Mouse (Mus musculus): ENCODE results near the gene Unc119. TPM values are rescaled to one million over a fixed set of nuclear protein-coding genes. Genes with fewer than 3 reads are reported as not detected.

Gene Unc119
- total RNA-seq, 1 experiment = 24.5 TPM

- in situ Hi-C loops (cut with MboI; ENCODE audit: low sequenced_read_pairs in 2 of 2, unreplicated experiment in 2 of 2) = no loop called here
- H3K9me3 ChIP-seq (ENCODE audit: control insufficient read depth, insufficient read depth, low read depth, low read length) = no peaks in the 10 kb centered on the region
- DNase-seq (ENCODE audit: low read depth, low spot score) = no peak
- no peak overlapping the region for H3K27ac ChIP-seq (ENCODE audit: insufficient read depth, low read depth, low read length, poor library complexity, severe bottlenecking)
- H3K36me3 ChIP-seq (ENCODE audit: control insufficient read depth, insufficient read depth, low read length, poor library complexity, severe bottlenecking) = peaks cover 10% of the 10 kb centered on the region; the same call in 1 of the 2 replicates
- no peak overlapping the region for H3K4me3 ChIP-seq (ENCODE audit: insufficient read depth in 1 of 2, low read depth in 1 of 2, low read length in 2 of 2, poor library complexity in 1 of 2, severe bottlenecking in 1 of 2)
- no peak overlapping the region for H3K9ac ChIP-seq (ENCODE audit: insufficient read depth, low read depth, low read length, poor library complexity, severe bottlenecking)
- TF ChIP-seq ZNF384 (IDR thresholded peaks at IDR 0.05; ENCODE audit: low read depth, low read length) (no peak), ZC3H11A (IDR thresholded peaks at IDR 0.05; ENCODE audit: borderline replicate concordance, low read depth, low read length) (no peak), CHD2 (IDR thresholded peaks at IDR 0.05; ENCODE audit: low read depth, low read length) (no peak), HCFC1 (IDR thresholded peaks at IDR 0.05; ENCODE audit: borderline replicate concordance, insufficient read depth, low read length) (no peak), MAFK (IDR thresholded peaks at IDR 0.05; ENCODE audit: insufficient read depth, low read depth, low read length) (no peak)
- peaks cover 2 to 25% of the 10 kb centered on the region in 2 experiments; a peak in 3 of 4 replicates for H3K4me1 ChIP-seq (ENCODE audit: control insufficient read depth in 2 of 2, insufficient read depth in 2 of 2, low read length in 2 of 2, poor library complexity in 1 of 2)
Observed at GRCm38 (mm10) chr11:78344890-78345715, 1.8 kb downstream of the Unc119 start.

- Histone ChIP-seq H3K27ac (ENCODE audit: insufficient read depth, low read depth, low read length, poor library complexity, severe bottlenecking) (no peak overlapping the region), H3K36me3 (ENCODE audit: control insufficient read depth, insufficient read depth, low read length, poor library complexity, severe bottlenecking) (peaks cover 9% of the 10 kb centered on the region; the same call in 1 of the 2 replicates), H3K4me1 (ENCODE audit: control insufficient read depth in 2 of 2, insufficient read depth in 2 of 2, low read length in 2 of 2, poor library complexity in 1 of 2) (peaks cover 2 to 25% of the 10 kb centered on the region in 2 experiments; a peak in 3 of 4 replicates), H3K4me3 (ENCODE audit: insufficient read depth in 1 of 2, low read depth in 1 of 2, low read length in 2 of 2, poor library complexity in 1 of 2, severe bottlenecking in 1 of 2) (no peak overlapping the region), H3K9me3 (ENCODE audit: control insufficient read depth, insufficient read depth, low read depth, low read length) (no peaks in the 10 kb centered on the region), H3K9ac (ENCODE audit: insufficient read depth, low read depth, low read length, poor library complexity, severe bottlenecking) (no peak overlapping the region)
- in situ Hi-C loops (cut with MboI; ENCODE audit: low sequenced_read_pairs in 2 of 2, unreplicated experiment in 2 of 2) = no loop called here
- TF ChIP-seq ZNF384 (IDR thresholded peaks at IDR 0.05; ENCODE audit: low read depth, low read length) (no peak), ZC3H11A (IDR thresholded peaks at IDR 0.05; ENCODE audit: borderline replicate concordance, low read depth, low read length) (no peak), CHD2 (IDR thresholded peaks at IDR 0.05; ENCODE audit: low read depth, low read length) (no peak), MAFK (IDR thresholded peaks at IDR 0.05; ENCODE audit: insufficient read depth, low read depth, low read length) (no peak), HCFC1 (IDR thresholded peaks at IDR 0.05; ENCODE audit: borderline replicate concordance, insufficient read depth, low read length) (no peak)
- DNase-seq (ENCODE audit: low read depth, low spot score) = no peak
Observed at GRCm38 (mm10) chr11:78345801-78346200, 2.5 kb downstream of the Unc119 start.

- no peak overlapping the region for H3K9ac ChIP-seq (ENCODE audit: insufficient read depth, low read depth, low read length, poor library complexity, severe bottlenecking)
- H3K27ac ChIP-seq (ENCODE audit: insufficient read depth, low read depth, low read length, poor library complexity, severe bottlenecking) = no peak overlapping the region
- DNase-seq (ENCODE audit: low read depth, low spot score) = no peak
- no peaks in the 10 kb centered on the region for H3K9me3 ChIP-seq (ENCODE audit: control insufficient read depth, insufficient read depth, low read depth, low read length)
- H3K4me3 ChIP-seq (ENCODE audit: insufficient read depth in 1 of 2, low read depth in 1 of 2, low read length in 2 of 2, poor library complexity in 1 of 2, severe bottlenecking in 1 of 2) = no peak overlapping the region
- in situ Hi-C loops (cut with MboI; ENCODE audit: low sequenced_read_pairs in 2 of 2, unreplicated experiment in 2 of 2) = no loop called here
- H3K4me1 ChIP-seq (ENCODE audit: control insufficient read depth in 2 of 2, insufficient read depth in 2 of 2, low read length in 2 of 2, poor library complexity in 1 of 2) = peaks cover 2 to 23% of the 10 kb centered on the region in 2 experiments; a peak in 3 of 4 replicates
- peaks cover 5% of the 10 kb centered on the region; the same call in 1 of the 2 replicates for H3K36me3 ChIP-seq (ENCODE audit: control insufficient read depth, insufficient read depth, low read length, poor library complexity, severe bottlenecking)
- TF ChIP-seq ZC3H11A (IDR thresholded peaks at IDR 0.05; ENCODE audit: borderline replicate concordance, low read depth, low read length) (no peak), HCFC1 (IDR thresholded peaks at IDR 0.05; ENCODE audit: borderline replicate concordance, insufficient read depth, low read length) (no peak), MAFK (IDR thresholded peaks at IDR 0.05; ENCODE audit: insufficient read depth, low read depth, low read length) (no peak), ZNF384 (IDR thresholded peaks at IDR 0.05; ENCODE audit: low read depth, low read length) (no peak), CHD2 (IDR thresholded peaks at IDR 0.05; ENCODE audit: low read depth, low read length) (no peak)
Observed at GRCm38 (mm10) chr11:78346326-78347069, 3.2 kb downstream of the Unc119 start.

GRCm38 (mm10) chr11:78347070-78347754 is 3.9 kb downstream of the Unc119 start:
- no peak for TF ChIP-seq CHD2 (IDR thresholded peaks at IDR 0.05; ENCODE audit: low read depth, low read length)
- TF ChIP-seq ZNF384 (IDR thresholded peaks at IDR 0.05; ENCODE audit: low read depth, low read length) = no peak
- no peak for TF ChIP-seq HCFC1 (IDR thresholded peaks at IDR 0.05; ENCODE audit: borderline replicate concordance, insufficient read depth, low read length)
- no peak for TF ChIP-seq MAFK (IDR thresholded peaks at IDR 0.05; ENCODE audit: insufficient read depth, low read depth, low read length)
- TF ChIP-seq ZC3H11A (IDR thresholded peaks at IDR 0.05; ENCODE audit: borderline replicate concordance, low read depth, low read length) = 0 out of 2 replicates have a peak, but pooled peaks have one; percentile 13
- no peak overlapping the region for H3K27ac ChIP-seq (ENCODE audit: insufficient read depth, low read depth, low read length, poor library complexity, severe bottlenecking)

More at GRCm38 (mm10) chr11:78347070-78347754, 3.9 kb downstream of the Unc119 start:
- peaks cover 2 to 23% of the 10 kb centered on the region in 2 experiments for H3K4me1 ChIP-seq (ENCODE audit: control insufficient read depth in 2 of 2, insufficient read depth in 2 of 2, low read length in 2 of 2, poor library complexity in 1 of 2)
- H3K36me3 ChIP-seq (ENCODE audit: control insufficient read depth, insufficient read depth, low read length, poor library complexity, severe bottlenecking) = peaks cover 5% of the 10 kb centered on the region; the same call in 1 of the 2 replicates
- H3K9ac ChIP-seq (ENCODE audit: insufficient read depth, low read depth, low read length, poor library complexity, severe bottlenecking) = no peak overlapping the region
- H3K9me3 ChIP-seq (ENCODE audit: control insufficient read depth, insufficient read depth, low read depth, low read length) = no peaks in the 10 kb centered on the region
- peak overlapping the region; percentile 18 to 45 for H3K4me3 ChIP-seq (ENCODE audit: insufficient read depth in 1 of 2, low read depth in 1 of 2, low read length in 2 of 2, poor library complexity in 1 of 2, severe bottlenecking in 1 of 2)
- DNase-seq (ENCODE audit: low read depth, low spot score) = peak; percentile 71
- in situ Hi-C loops (cut with MboI; ENCODE audit: low sequenced_read_pairs in 2 of 2, unreplicated experiment in 2 of 2) = no loop called here

Data from ES-E14 (cell line).